Mouse (Mus musculus): ENCODE measurements at regions not wholly inside any gene's neighbourhood (a gene's known extent, or its start where the extent isn't known, plus 50 kb on each side); places are given as distances from the start of the nearest gene placed in this dataset.

DNA sequence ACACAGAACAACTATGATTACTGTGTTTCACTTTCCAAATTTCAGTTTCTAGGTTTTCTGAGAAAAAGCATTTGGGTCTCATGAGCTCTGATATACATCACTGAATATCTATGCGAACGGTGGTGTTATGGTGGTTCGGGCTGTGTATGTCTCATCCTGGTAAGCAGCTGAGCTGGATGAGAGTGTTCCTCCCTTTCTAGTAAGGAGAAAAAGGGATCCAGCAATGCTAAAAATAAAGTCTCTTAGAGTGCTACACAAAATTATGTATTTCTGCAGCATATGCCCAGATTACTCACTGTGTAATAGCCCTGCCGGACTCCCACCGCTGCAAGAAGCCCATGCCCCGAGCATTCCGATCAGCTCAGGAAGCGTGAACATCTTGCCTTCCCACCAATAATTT lies 173.4 kb upstream of the Ppargc1a start:
- no peak for DNase-seq

DNA sequence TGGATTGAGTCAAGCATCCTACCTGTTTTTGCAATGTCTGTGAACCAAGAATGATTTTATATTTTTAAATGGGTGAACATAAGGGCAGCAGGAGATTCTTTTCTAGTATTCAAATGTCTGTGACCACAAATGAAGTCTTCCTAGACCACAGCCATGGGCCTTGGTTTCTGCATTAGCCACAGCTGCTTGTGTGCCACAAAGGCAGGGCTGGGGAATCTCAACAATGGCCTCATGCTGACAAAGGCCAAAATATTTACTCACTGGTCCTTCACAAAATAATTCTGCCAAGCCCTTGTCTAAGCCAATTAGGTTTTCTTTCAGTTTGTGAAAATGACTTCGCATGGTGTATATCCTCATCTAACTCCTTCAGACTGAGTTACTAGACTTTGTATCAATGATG lies 162.7 kb upstream of the Ppargc1a start:
- DNase-seq, result no peak

DNA sequence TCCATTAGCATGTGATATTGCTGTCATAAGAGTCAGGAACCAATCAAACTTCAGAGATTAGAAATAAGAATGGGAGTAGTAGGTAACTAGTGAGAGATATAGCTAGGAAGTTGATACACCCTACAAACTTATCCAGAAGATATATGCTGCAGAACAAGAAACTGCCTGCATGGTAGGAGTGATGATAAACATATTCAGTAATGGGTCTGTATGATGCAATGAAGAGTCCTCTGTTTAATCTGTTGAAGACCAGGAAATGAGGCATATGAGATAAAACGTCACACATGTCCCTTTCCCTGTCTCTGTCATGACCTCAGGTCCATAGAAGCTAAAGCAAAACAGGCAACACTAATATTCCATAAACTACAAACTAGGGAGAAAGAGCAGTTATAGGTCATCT lies 162.2 kb upstream of the Ppargc1a start:
- DNase-seq, result no peak

DNA sequence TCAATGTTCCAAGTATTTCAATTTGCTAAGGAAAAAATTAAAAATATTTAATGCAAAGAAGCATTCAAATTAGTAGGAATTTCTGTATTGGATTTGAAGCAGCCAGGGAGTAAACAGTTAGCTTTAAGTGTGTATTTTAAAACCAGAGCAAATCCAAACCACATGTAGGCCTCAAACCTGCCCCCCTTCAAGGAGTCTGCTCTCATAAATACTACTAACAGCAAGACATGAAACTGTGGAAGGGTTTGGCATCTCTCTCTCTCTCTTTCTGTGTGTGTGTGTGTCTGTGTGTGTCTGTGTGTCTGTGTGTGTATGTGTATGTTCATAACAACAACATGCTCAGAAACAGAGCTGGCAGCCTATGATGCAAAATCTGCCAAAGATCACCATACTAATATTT lies 159.2 kb upstream of the Ppargc1a start:
- DNase-seq, result no peak

DNA sequence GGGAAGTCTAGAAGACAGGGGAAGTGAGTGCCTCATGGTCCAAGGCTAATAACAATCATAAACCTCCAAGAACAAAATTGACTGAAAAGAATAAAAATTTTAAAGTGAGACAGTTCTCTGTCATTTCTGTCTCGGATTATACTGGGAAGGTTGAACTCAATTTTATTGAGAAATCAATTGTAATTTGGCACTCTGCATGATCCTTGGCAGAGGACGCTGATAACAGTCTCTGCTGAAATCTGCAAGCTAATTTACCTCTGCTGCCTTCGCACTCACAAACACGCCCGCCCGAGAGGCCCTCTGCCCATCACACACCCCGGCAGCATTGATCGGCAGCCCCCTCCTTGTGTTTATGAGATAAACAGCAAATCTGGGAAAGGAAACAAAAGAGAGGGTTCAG lies 151.4 kb upstream of the Ppargc1a start:
- no peak for DNase-seq

DNA sequence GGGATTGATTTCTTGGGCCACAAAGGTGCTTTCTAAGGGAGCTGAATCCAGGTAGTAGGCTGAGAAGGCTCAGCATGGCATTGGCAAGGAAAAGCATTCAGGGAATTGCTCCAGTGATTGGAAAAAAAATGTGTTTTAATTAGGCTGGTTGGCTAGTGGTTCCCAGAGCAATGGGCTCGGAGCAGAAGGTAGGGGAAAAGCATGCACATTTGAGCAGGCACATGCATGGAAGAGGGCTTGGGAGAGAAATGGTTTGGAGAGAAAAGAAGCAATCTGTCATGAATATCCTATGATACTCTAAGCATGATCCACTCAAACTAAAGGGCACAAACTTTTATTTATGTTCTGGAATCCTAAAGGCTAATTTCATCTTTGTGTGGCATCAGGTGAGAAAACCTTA lies 150.9 kb upstream of the Ppargc1a start:
- no peak for DNase-seq

DNA sequence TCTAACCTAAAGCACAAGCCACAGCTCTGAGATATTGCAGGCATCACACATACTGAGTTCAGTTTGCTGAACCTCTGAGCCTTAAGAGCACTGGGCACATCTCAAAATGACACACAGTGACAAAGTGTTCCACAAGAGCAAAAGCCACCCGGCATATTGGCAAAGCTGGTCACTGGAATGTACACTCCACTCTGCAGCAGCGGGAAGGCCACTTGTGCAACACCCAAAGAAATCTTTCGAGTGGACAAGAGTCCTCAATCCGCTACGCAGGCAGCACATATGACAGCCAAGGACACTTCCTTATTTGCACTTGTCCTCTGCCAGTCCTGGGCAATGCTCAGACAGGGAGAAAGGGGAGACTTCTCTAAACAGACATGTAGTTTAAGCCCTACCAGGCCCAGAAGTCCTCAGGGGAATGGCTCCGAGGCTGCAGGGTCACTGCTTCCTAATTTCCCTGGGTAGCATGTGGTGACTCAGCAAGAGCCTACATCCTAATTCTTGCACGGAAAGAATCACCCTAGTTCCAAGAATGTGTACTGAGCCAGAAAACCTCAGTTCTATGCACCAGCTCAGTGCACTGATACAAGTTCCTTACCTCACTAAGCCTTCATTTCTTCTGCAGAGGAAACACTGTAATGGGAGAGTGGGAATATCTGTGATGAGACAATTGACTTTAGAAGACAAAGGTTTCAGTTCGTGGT lies 144.5 kb upstream of the Ppargc1a start:
- peak; percentile 53 for DNase-seq

DNA sequence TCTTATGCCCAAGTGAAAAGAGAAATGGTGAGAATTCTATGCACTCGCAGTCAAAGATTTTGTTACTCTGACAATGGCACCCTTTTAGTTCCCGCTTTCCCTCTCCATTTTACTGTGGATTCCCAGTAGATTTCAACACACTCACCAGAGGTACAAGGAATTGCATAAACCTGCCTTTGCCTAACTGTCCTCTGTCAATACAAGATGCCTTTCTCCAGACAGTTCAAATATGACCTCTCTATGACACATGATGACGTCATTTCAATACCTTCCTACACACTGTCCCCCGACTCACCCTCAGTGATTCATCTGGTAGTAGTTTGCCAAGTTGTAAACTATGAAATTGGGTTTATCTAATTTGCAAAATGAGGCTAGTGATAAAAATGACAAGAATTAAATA lies 143.1 kb upstream of the Ppargc1a start:
- no peak for DNase-seq

DNA sequence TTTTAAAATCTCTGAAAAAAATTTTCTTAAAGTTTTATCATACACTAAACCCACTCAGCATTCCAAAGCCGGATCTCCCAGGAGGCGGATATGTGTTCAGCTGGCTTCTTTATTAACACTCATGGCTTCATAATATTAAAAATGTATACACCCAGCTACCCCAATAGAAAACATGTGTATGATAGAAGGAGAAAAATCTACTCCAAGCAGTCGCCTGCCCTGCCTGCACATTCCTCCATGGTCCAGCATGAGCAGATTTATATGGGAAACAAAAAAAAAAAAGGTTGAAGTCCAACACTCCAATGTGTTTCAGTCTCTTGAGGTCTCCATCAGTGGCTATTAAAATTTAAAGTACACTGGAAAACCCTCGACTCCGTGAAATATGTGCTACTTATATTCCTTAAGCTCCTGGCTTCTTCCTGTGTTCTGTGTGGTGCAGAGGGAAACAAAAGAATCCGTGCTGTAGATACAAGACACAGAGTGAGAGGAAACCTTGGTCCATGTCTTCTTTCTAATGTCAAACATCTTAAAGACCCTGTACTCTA lies 142.0 kb upstream of the Ppargc1a start:
- DNase-seq, result peak; percentile 4

DNA sequence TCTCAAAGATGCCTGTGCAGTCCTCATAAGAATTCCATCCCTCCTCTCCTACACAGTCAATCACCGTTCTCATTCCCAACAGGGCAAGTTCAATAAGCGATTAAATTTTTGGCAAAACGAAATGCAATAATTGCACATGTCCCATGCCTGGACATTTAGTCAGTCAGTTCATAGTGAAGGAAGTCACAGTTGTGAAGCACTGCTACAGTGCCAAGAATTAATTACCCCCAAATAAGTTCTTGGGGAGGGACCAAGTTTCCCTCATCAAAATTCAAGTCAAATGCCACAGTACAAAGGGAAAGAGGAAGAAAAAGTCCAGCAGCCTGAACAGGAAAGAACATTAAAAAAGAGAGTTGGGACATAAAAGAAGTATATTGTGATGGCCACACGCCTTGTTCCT lies 112.4 kb upstream of the Ppargc1a start:
- no peak for DNase-seq

DNA sequence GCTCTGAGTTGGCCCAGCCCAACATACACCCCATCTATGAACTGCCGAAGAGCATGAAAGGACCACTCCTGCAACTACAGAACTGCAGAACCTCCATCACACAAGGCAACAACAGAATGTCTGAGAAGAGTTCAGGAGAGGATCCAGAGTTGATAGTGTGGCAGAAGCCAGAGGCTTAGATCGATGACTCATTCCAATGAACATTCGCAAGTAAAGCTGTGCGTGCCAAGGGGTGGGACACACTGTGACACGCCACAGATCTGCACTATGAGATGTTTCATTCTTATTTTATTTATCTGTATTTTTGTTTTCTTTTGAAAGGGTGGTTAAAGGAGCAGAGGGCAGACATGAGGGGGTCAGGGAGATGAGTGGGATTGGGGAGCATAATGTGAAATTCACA lies 103.7 kb upstream of the Ppargc1a start:
- no peak for DNase-seq

DNA sequence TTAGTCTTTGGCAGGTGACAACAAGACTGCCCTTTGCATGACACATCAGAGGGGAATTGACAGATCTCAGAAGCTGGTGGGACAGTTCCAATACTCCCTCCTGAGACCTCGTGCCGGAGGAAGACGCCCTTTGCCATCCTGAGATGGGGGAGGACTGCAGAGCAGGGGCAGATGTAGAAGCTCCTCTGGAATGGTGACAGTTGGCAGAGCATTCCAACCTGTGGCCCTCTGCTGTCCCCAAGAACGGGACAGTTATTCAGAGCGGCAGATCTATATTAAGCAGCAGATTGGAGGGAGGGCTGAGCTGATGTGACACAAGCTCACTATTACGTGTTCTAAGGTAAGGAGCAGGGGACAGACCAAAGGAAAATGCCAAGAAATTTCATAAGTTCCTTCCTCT lies 97.7 kb upstream of the Ppargc1a start:
- no peak for DNase-seq

DNA sequence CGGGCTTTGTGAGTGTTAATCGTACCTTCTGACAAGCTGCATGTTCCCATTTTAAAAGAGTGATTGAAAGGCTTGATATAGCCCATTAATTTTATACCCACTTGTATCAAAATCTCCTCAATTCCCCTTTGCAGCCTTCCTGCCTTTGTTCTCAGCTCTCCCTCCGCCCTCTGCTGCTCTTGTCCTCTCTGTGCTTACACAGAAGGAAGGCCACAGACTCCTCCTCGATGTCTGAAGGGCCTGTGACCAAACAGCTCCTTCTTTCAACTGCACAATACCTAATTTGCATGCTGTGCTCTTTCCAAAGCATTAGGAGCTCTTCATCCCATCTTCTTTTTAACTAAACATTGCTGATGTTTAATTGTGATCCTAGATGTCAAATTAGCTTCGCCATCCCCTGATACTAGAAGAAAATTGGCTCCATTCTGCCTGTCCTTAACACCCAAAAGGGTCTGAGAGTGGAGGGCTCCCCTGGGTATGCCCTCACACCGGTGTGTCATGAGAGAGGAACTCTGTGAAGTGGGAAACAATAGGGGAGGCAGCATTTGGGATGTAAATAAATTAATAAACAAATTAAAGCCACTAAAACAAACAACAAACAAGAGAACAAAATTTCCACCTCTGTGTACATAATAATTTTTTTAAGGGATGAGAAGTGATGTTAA lies 90.8 kb upstream of the Ppargc1a start:
- DNase-seq, result no peak

DNA sequence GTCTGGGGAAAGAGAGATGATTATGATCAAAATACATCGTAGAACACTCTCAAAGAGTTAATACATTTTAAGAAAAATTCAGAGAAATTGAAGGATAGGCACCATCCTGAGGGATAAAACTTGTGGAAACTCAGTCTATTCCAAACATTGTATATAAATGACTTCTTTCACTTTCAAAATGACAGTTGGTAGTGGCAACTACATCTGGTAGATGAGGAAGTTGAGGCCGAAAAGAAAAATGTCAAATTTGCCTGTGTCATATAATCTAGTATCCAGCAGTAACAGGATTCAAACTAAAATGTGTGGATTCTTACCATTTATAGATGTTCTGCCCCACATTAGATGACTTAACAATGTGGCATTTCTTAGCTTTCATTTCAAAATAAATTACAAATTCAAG lies 86.0 kb upstream of the Ppargc1a start:
- DNase-seq, result no peak

DNA sequence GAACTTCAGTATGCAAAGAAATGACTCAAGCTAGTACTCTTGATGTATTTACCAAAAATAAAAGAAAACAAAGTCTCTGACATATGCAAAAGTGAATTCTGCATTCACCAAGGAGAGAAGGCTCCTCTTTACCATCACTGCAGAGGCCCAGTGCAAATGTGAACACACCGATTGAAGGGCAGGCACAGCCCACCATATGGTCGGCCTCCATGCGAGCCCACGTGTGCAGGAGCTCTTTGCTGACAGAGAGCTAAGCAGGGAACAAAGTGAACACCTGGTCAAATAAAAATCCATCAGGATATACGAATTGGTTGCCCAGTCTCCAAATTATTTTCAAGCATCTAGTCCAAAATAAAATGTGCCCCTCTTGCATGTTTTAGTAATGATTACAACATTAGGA lies 56.9 kb upstream of the Ppargc1a start:
- no peak for DNase-seq
